Mouse (Mus musculus) lung, embryonic 14.5 days (tissue): ENCODE measurements around the gene Cd200r4. TPM values are rescaled to one million over a fixed set of nuclear protein-coding genes. Genes with fewer than 3 reads are reported as not detected.

Experiments
- ATAC-seq: fragments of 200-750 bp; cut with Nextera tagmentation; 2 replicates; pipeline ENCODE4 v1.8.0; 2017; ENCODE audit warnings: mild to moderate bottlenecking, moderate TSS enrichment, moderate library complexity; ENCODE audit not compliant: insufficient read depth
- DNase-seq: peaks from one replicate; pipeline ENCODE4 v3.0.0-alpha.2; 2015
- H3K27ac ChIP-seq: fragments of 300-500 bp; sonication (generic); 2 replicates; pipeline ENCODE4 v1.5.1; 2014; ENCODE audit warnings: low read depth, mild to moderate bottlenecking, moderate library complexity
- H3K27me3 ChIP-seq: fragments of 300-500 bp; sonication (generic); 2 replicates; pipeline ENCODE4 v1.6.1; 2014; ENCODE audit warnings: low read length, control low read depth; ENCODE audit not compliant: insufficient read depth
- H3K36me3 ChIP-seq: fragments of 300-500 bp; sonication (generic); 2 replicates; pipeline ENCODE4 v1.6.1; 2014; ENCODE audit warnings: control low read depth; ENCODE audit not compliant: insufficient read depth
- H3K4me1 ChIP-seq: fragments of 300-500 bp; sonication (generic); 2 replicates; pipeline ENCODE4 v1.6.1; 2014; ENCODE audit warnings: antibody characterized with exemption, control low read depth; ENCODE audit not compliant: insufficient read depth
- H3K4me2 ChIP-seq: fragments of 300-500 bp; sonication (generic); 2 replicates; pipeline ENCODE4 v1.6.1; 2014; ENCODE audit warnings: mild to moderate bottlenecking
- H3K4me3 ChIP-seq: fragments of 300-500 bp; sonication (generic); 2 replicates; pipeline ENCODE4 v1.5.1; 2014; ENCODE audit warnings: low read depth, low read length
- H3K9ac ChIP-seq: fragments of 300-500 bp; sonication (generic); 2 replicates; pipeline ENCODE4 v1.6.1; 2014
- H3K9me3 ChIP-seq: fragments of 300-500 bp; sonication (generic); 2 replicates; pipeline ENCODE4 v1.6.1; 2016; ENCODE audit warnings: low read depth, low read length, control low read depth
- CTCF ChIP-seq: IDR thresholded peaks from 2 replicates; pipeline ENCODE4 v1.5.1; 2016; ENCODE audit warnings: antibody characterized with exemption, low read depth
- WGBS: fragments of 180-500 bp; shearing (Covaris S2); extraction: QIAGEN DNeasy Blood & Tissue Kit; methylation state at CpG from one replicate; pipeline ENCODE4 v1.1.7; 2014; 5-methylcytosine and 5-hydroxymethylcytosine counted together
- polyA plus RNA-seq: library from polyadenylated mRNA; unstranded; fragments of >200 nt; fragmentation: Nextera tagmentation; extraction: Ambion mirVana; gene quantifications from 2 replicates; pipeline ENCODE4 v1.2.1, GENCODE M21; 2014

Cd200r4 gene
- polyA plus RNA-seq, 1 experiment from 2014 or later = not detected

DNA sequence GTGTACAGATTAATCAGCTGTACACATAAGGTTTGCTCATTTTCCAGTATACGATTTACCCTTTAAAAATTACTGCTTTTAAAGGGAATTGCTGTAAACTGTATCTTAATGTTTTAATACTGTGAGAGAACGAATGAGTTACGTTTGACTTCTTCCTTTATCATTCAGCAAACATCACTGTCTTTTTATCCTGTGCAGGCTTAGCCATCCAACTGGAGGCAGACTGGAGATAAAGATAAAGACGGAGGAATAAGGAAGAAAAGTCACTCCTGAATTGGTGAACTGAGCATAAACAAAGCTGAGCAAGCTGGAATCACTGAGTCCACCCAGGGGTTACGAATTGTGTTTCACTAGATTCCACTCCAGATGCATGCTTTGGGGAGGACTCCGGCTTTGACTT lies 66.1 kb downstream of the Cd200r4 start:
- no peaks in the 10 kb centered on the region for H3K36me3 ChIP-seq
- no peaks in the 10 kb centered on the region for H3K9me3 ChIP-seq
- TF ChIP-seq CTCF = no peak
- H3K4me3 ChIP-seq = no peak overlapping the region
- H3K27ac ChIP-seq = no peak overlapping the region
- DNase-seq = no peak
- WGBS = 68% methylated on average over 6 of the region's 6 CpGs
- ATAC-seq = no peak
- no peaks in the 10 kb centered on the region for H3K4me1 ChIP-seq
- H3K27me3 ChIP-seq = no peaks in the 10 kb centered on the region
- no peak overlapping the region for H3K9ac ChIP-seq
- no peak overlapping the region for H3K4me2 ChIP-seq

Other genes with a start within 250 kb of the Cd200r4 start
- 14.4 and 14.6 TPM in 2 replicates for gene Nepro, start 87.4 kb upstream of the Cd200r4 start, polyA plus RNA-seq
- gene Gtpbp8, start 65.4 kb upstream of the Cd200r4 start, polyA plus RNA-seq = 30.1 and 31.8 TPM in 2 replicates
- gene Cd200r1, start 46.0 kb upstream of the Cd200r4 start, polyA plus RNA-seq = 1.0 and 1.3 TPM in 2 replicates
- not detected in 2 replicates for gene Cd200r2, start 55.4 kb downstream of the Cd200r4 start, polyA plus RNA-seq
- 0.26 and 0.72 TPM in 2 replicates for gene Cd200r3, start 131.9 kb downstream of the Cd200r4 start, polyA plus RNA-seq